Mouse (Mus musculus): ENCODE measurements around the gene Cdkn2d. TPM values are rescaled to one million over a fixed set of nuclear protein-coding genes. Genes with fewer than 3 reads are reported as not detected.

The Cdkn2d gene
- polyA plus RNA-seq, 1 experiment from 2014 or later: 56.2 TPM

GRCm38 (mm10) chr9:21289337-21289671, 1.9 kb downstream of the Cdkn2d start:
- H3K4me3 ChIP-seq: 0 out of 2 replicates have a peak overlapping the region, but pooled peaks have one; percentile 82
- H3K36me3 ChIP-seq: peaks cover 22% of the 10 kb centered on the region
- no peak for ATAC-seq (ENCODE audit: insufficient number of reproducible peaks, insufficient read depth, low FRiP score, low TSS enrichment, low read depth)
- no peak overlapping the region for H3K27ac ChIP-seq
- 82% methylated on average over 2 of the region's 2 CpGs for WGBS
- peak overlapping the region; percentile 78 for H3K4me2 ChIP-seq
- H3K27me3 ChIP-seq: no peaks in the 10 kb centered on the region
- no peak overlapping the region for H3K9ac ChIP-seq
- H3K9me3 ChIP-seq: no peaks in the 10 kb centered on the region
- H3K4me1 ChIP-seq: peaks cover 32% of the 10 kb centered on the region

- Histone ChIP-seq H3K4me2 (peak overlapping the region; percentile 78), H3K27ac (peak overlapping the region; percentile 92), H3K4me1 (peaks cover 32% of the 10 kb centered on the region), H3K36me3 (peaks cover 28% of the 10 kb centered on the region), H3K9me3 (no peaks in the 10 kb centered on the region), H3K27me3 (no peaks in the 10 kb centered on the region), H3K9ac (peak overlapping the region; percentile 83; the same call in 1 of the 2 replicates), H3K4me3 (peak overlapping the region; percentile 82)
- 81% methylated on average over 13 of the region's 13 CpGs for WGBS
- ATAC-seq (ENCODE audit: insufficient number of reproducible peaks, insufficient read depth, low FRiP score, low TSS enrichment, low read depth): no peak
Observed at GRCm38 (mm10) chr9:21288404-21289336, 2.5 kb downstream of the Cdkn2d start.

GRCm38 (mm10) chr9:21287571-21288402, 3.4 kb downstream of the Cdkn2d start, which contains the start of gene Kri1:
TSS of gene Kri1 (minus strand) at chr9:21287969.
- Histone ChIP-seq H3K27ac (peak within 1 kb of the TSS; percentile 92), H3K36me3 (peaks cover 32% of the 10 kb centered on the region), H3K9me3 (no peaks in the 10 kb centered on the region), H3K9ac (peak within 1 kb of the TSS; percentile 83), H3K4me3 (peak within 1 kb of the TSS; percentile 82), H3K4me1 (peaks cover 32% of the 10 kb centered on the region), H3K27me3 (no peaks in the 10 kb centered on the region), H3K4me2 (peak within 1 kb of the TSS; percentile 78)
- WGBS: under 1% methylated on average over 59 of the region's 59 CpGs
- ATAC-seq (ENCODE audit: insufficient number of reproducible peaks, insufficient read depth, low FRiP score, low TSS enrichment, low read depth): peak; percentile 70

DNA sequence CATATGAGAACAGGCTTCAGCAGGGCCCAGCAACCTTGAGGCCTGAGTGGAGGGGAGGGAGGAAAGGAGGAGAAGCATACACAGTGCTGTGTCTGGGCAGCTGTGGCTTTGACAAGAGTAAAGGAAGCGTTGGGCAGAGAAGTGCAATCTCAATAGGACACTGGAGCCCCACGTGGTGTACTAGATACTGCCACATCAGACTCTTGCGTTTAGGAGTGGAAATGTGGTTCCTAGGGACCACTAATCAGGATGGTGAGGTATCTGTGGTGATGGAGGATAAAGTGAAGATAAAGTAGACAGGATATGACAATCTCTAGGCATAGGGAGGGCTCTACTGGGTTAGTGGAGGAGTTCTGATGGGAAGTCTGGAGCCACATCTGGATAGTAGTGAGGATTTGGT, 4.5 kb downstream of the Cdkn2d start:
- peak overlapping the region; percentile 82 for H3K4me3 ChIP-seq
- peak overlapping the region; percentile 83 for H3K9ac ChIP-seq
- H3K4me1 ChIP-seq: peaks cover 32% of the 10 kb centered on the region
- 64% methylated on average over 3 of the region's 3 CpGs for WGBS
- no peak for ATAC-seq (ENCODE audit: insufficient number of reproducible peaks, insufficient read depth, low FRiP score, low TSS enrichment, low read depth)
- no peak overlapping the region for H3K27ac ChIP-seq
- H3K27me3 ChIP-seq: no peaks in the 10 kb centered on the region
- H3K4me2 ChIP-seq: peak overlapping the region; percentile 78
- peaks cover 42% of the 10 kb centered on the region for H3K36me3 ChIP-seq
- H3K9me3 ChIP-seq: no peaks in the 10 kb centered on the region

- Histone ChIP-seq H3K36me3 (peaks cover 69% of the 10 kb centered on the region), H3K9ac (no peak overlapping the region), H3K4me2 (no peak overlapping the region), H3K4me1 (peaks cover 17% of the 10 kb centered on the region), H3K4me3 (no peak overlapping the region), H3K27ac (no peak overlapping the region), H3K27me3 (no peaks in the 10 kb centered on the region), H3K9me3 (no peaks in the 10 kb centered on the region)
- WGBS: 80% methylated on average over 3 of the region's 3 CpGs
- ATAC-seq (ENCODE audit: insufficient number of reproducible peaks, insufficient read depth, low FRiP score, low TSS enrichment, low read depth): no peak
Observed at GRCm38 (mm10) chr9:21283994-21284393, 7.2 kb downstream of the Cdkn2d start.

DNA sequence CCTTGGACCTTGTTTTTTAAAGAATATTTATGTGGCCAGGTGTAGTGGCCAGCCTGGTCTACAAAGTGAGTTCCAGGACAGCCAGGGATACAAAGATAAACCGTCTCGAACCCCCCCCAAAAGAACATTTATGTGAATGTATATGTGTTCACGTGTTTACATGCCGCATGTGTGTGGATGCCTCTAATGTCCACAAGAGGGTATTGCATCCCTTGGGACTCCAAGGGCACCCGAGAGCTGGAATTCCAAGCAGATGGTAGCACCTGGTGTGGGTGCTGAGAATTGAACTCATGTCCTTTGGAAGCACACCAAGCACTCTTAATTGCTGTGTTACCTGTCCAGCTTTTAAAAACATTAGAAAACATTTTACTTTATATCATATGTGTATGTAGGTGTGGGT, 7.6 kb downstream of the Cdkn2d start:
- no peaks in the 10 kb centered on the region for H3K9me3 ChIP-seq
- H3K27me3 ChIP-seq: no peaks in the 10 kb centered on the region
- H3K4me3 ChIP-seq: no peak overlapping the region
- peaks cover 69% of the 10 kb centered on the region for H3K36me3 ChIP-seq
- no peak overlapping the region for H3K4me2 ChIP-seq
- H3K9ac ChIP-seq: no peak overlapping the region
- ATAC-seq (ENCODE audit: insufficient number of reproducible peaks, insufficient read depth, low FRiP score, low TSS enrichment, low read depth): no peak
- no peak overlapping the region for H3K27ac ChIP-seq
- WGBS: 83% methylated on average over 5 of the region's 5 CpGs
- peaks cover 13% of the 10 kb centered on the region for H3K4me1 ChIP-seq

DNA sequence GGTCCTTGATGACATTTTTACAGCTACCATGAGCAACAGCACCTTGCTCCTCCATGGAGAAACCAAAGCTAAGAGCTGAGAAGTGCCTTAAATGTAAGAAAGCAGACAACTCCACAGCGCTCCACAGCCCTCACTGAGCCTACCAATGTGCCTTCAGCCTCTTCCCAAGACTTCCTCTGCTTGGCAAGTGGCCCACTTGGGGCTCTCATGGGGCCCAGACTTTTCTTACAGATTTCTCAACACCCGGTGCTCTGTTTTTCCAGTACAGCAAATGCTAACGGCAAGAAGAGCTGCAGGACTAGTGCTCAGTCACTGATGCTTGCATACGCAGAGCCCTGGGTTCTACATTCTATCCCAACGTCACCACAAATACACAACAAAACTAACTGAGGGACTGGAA, 13.4 kb downstream of the Cdkn2d start:
- Histone ChIP-seq H3K9me3 (no peaks in the 10 kb centered on the region), H3K9ac (no peak overlapping the region), H3K36me3 (peaks cover 99% of the 10 kb centered on the region), H3K4me3 (no peak overlapping the region), H3K4me1 (no peaks in the 10 kb centered on the region), H3K27me3 (no peaks in the 10 kb centered on the region), H3K27ac (no peak overlapping the region), H3K4me2 (no peak overlapping the region)
- WGBS: 93% methylated on average over 5 of the region's 5 CpGs
- no peak for ATAC-seq (ENCODE audit: insufficient number of reproducible peaks, insufficient read depth, low FRiP score, low TSS enrichment, low read depth)

DNA sequence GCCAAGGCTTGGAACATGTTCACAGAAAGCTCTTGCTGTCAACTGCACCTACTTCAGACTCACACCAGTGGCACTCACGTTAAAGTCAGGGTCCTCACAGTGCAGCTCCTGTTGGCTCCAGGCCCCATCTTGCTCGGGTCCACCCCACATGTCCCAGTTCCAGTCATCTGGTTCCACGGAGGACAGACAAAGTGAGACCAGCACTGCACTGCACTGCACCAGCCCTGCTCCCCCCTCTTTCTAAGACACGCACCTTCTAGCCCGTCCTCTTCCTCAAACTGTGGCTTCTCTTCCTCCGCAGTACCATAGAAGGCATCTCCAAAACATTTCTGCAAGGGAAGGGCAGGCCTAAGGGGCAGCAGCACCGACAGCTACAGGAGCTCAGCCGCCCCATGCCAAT, 14.9 kb downstream of the Cdkn2d start:
- ATAC-seq (ENCODE audit: insufficient number of reproducible peaks, insufficient read depth, low FRiP score, low TSS enrichment, low read depth): no peak
- Histone ChIP-seq H3K4me1 (no peaks in the 10 kb centered on the region), H3K36me3 (peaks cover 100% of the 10 kb centered on the region), H3K27me3 (no peaks in the 10 kb centered on the region), H3K9ac (no peak overlapping the region), H3K4me3 (no peak overlapping the region), H3K4me2 (no peak overlapping the region), H3K9me3 (no peaks in the 10 kb centered on the region), H3K27ac (no peak overlapping the region)
- 90% methylated on average over 8 of the region's 8 CpGs for WGBS

GRCm38 (mm10) chr9:21275727-21276126, 15.5 kb downstream of the Cdkn2d start:
- Histone ChIP-seq H3K36me3 (peaks cover 100% of the 10 kb centered on the region), H3K9ac (no peak overlapping the region), H3K27me3 (no peaks in the 10 kb centered on the region), H3K4me1 (no peaks in the 10 kb centered on the region), H3K4me3 (no peak overlapping the region), H3K4me2 (no peak overlapping the region), H3K9me3 (no peaks in the 10 kb centered on the region), H3K27ac (no peak overlapping the region)
- WGBS: 89% methylated on average over 12 of the region's 12 CpGs
- ATAC-seq (ENCODE audit: insufficient number of reproducible peaks, insufficient read depth, low FRiP score, low TSS enrichment, low read depth): no peak

GRCm38 (mm10) chr9:21275013-21275710, 16.0 kb downstream of the Cdkn2d start:
- Histone ChIP-seq H3K36me3 (peaks cover 100% of the 10 kb centered on the region), H3K4me3 (no peak overlapping the region), H3K27ac (no peak overlapping the region), H3K27me3 (no peaks in the 10 kb centered on the region), H3K4me1 (no peaks in the 10 kb centered on the region), H3K4me2 (no peak overlapping the region), H3K9me3 (no peaks in the 10 kb centered on the region), H3K9ac (no peak overlapping the region)
- ATAC-seq (ENCODE audit: insufficient number of reproducible peaks, insufficient read depth, low FRiP score, low TSS enrichment, low read depth): no peak
- 91% methylated on average over 7 of the region's 7 CpGs for WGBS

DNA sequence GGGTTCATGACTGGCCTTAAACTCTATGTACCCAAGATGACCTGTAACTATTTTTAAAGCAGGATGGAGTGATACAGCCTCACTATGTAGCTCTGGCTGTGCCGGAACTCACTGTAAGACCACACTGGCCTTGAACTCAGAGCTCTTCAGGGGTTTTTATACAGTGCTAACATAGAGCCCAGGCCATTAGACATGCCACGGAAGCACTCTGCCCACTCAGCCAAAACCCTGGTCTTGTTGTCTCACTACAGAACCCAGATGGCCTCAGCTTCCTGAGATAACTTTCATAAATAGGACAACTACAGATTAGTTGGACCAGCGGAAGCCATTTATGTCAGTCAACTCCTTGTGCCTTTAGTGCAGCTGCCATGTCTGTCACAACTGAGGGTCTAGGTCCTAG, 16.9 kb downstream of the Cdkn2d start:
- H3K4me2 ChIP-seq: no peak overlapping the region
- ATAC-seq (ENCODE audit: insufficient number of reproducible peaks, insufficient read depth, low FRiP score, low TSS enrichment, low read depth): no peak
- no peaks in the 10 kb centered on the region for H3K27me3 ChIP-seq
- peaks cover 98% of the 10 kb centered on the region for H3K36me3 ChIP-seq
- H3K27ac ChIP-seq: no peak overlapping the region
- H3K9ac ChIP-seq: no peak overlapping the region
- H3K9me3 ChIP-seq: no peaks in the 10 kb centered on the region
- no peaks in the 10 kb centered on the region for H3K4me1 ChIP-seq
- WGBS: 90% methylated on average over 3 of the region's 3 CpGs
- H3K4me3 ChIP-seq: no peak overlapping the region
